Mouse (Mus musculus) neural tube, embryonic 14.5 days (tissue): Measurements from ENCODE around the gene Insyn1. TPM values are rescaled to one million over a fixed set of nuclear protein-coding genes. Genes with fewer than 3 reads are reported as not detected.
A peak's percentile ranks its signal among the peaks of the same experiment; 100 is the strongest.

Experiments used
- ATAC-seq: fragments of 200-750 bp; cut with Nextera tagmentation; 2 replicates; pipeline ENCODE4 v1.8.0; 2017; ENCODE audit warnings: low read depth, mild to moderate bottlenecking, moderate TSS enrichment, moderate library complexity
- H3K27ac ChIP-seq: fragments of 300-500 bp; sonication (generic); 2 replicates; pipeline ENCODE4 v1.5.1; 2014; ENCODE audit warnings: low read depth, mild to moderate bottlenecking, control low read depth, low read length, moderate library complexity, mixed read lengths
- H3K27me3 ChIP-seq: fragments of 300-500 bp; sonication (generic); 2 replicates; pipeline ENCODE4 v1.6.1; 2014; ENCODE audit warnings: low read length; ENCODE audit not compliant: control insufficient read depth, insufficient read depth
- H3K36me3 ChIP-seq: fragments of 300-500 bp; sonication (generic); 2 replicates; pipeline ENCODE4 v1.6.1; 2014; ENCODE audit warnings: low read length, mixed read lengths; ENCODE audit not compliant: control insufficient read depth, insufficient read depth
- H3K4me1 ChIP-seq: fragments of 300-500 bp; sonication (generic); 2 replicates; pipeline ENCODE4 v1.6.1; 2014; ENCODE audit warnings: low read length; ENCODE audit not compliant: control insufficient read depth, insufficient read depth
- H3K4me2 ChIP-seq: fragments of 300-500 bp; sonication (generic); 2 replicates; pipeline ENCODE4 v1.6.1; 2014; ENCODE audit warnings: mild to moderate bottlenecking, low read depth, low read length, control low read depth
- H3K4me3 ChIP-seq: fragments of 300-500 bp; sonication (generic); 2 replicates; pipeline ENCODE4 v1.5.1; 2014; ENCODE audit warnings: low read depth, low read length, control low read depth, mixed read lengths
- H3K9ac ChIP-seq: fragments of 300-500 bp; sonication (generic); replicated peaks from 2 replicates; pipeline ENCODE4 v1.6.1; 2014; ENCODE audit warnings: low read depth, mild to moderate bottlenecking, control low read depth, low read length, mixed read lengths
- H3K9me3 ChIP-seq: fragments of 300-500 bp; sonication (generic); 2 replicates; pipeline ENCODE4 v1.6.1; 2016; ENCODE audit warnings: low read length; ENCODE audit not compliant: control insufficient read depth
- WGBS: fragments of 180-500 bp; shearing (Covaris S2); extraction: QIAGEN DNeasy Blood & Tissue Kit; methylation state at CpG from one replicate; pipeline ENCODE4 v1.1.7; 2014; 5-methylcytosine and 5-hydroxymethylcytosine counted together
- polyA plus RNA-seq: library from polyadenylated mRNA; unstranded; fragments of >200 nt; fragmentation: Nextera tagmentation; extraction: Ambion mirVana; gene quantifications from 2 replicates; pipeline ENCODE4 v1.2.1, GENCODE M21; 2014

Insyn1 gene
- polyA plus RNA-seq, 1 experiment from 2014 or later = 12.8 TPM

DNA sequence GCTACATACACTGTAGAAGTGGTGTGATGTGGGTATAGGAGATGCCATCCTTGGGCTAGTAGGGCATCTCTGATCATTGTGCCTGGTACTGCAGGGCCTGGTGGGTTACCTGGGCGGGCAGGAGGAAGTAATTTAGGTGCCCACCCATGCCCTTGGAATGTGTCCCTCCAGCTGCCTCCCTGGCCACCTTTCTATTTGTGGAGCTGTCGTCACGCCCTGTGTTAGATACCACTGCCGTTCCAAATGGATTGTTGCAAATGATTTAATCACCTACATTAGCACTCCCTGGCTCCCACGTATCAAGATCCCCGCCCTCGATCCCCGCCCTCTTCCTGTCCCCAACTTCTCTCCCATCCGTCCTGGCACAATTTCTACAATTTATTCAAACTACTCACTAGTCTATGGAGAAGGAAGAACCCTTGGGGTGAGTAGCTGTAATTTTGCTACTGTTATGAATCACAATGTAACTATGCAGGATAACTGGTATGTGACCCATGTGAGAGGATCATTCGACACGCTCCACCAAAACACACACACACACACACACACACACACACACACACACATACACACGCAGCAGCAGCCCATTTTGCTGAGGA lies 40.3 kb upstream of the Insyn1 start:
- Histone ChIP-seq H3K27ac (no peak overlapping the region), H3K4me1 (0 out of 2 replicates have a peak, but pooled peaks cover 5% of the 10 kb centered on the region), H3K4me3 (no peak overlapping the region), H3K4me2 (no peak overlapping the region), H3K36me3 (no peaks in the 10 kb centered on the region), H3K27me3 (no peaks in the 10 kb centered on the region), H3K9ac (no peak overlapping the region), H3K9me3 (no peaks in the 10 kb centered on the region)
- no peak for ATAC-seq
- WGBS = 74% methylated on average over 12 of the region's 12 CpGs

- no peak overlapping the region for H3K9ac ChIP-seq
- H3K4me1 ChIP-seq = 0 out of 2 replicates have a peak, but pooled peaks cover 5% of the 10 kb centered on the region
- no peaks in the 10 kb centered on the region for H3K9me3 ChIP-seq
- H3K36me3 ChIP-seq = no peaks in the 10 kb centered on the region
- no peak for ATAC-seq
- H3K27ac ChIP-seq = no peak overlapping the region
- no peaks in the 10 kb centered on the region for H3K27me3 ChIP-seq
- 28% methylated on average over 3 of the region's 3 CpGs for WGBS
- no peak overlapping the region for H3K4me3 ChIP-seq
- no peak overlapping the region for H3K4me2 ChIP-seq
Measured at GRCm38 (mm10) chr9:58449526-58449925, 38.9 kb upstream of the Insyn1 start.

- no peak overlapping the region for H3K9ac ChIP-seq
- no peaks in the 10 kb centered on the region for H3K36me3 ChIP-seq
- H3K4me1 ChIP-seq = peaks cover 15% of the 10 kb centered on the region
- 93% methylated on average over 5 of the region's 5 CpGs for WGBS
- ATAC-seq = no peak
- no peaks in the 10 kb centered on the region for H3K9me3 ChIP-seq
- no peaks in the 10 kb centered on the region for H3K27me3 ChIP-seq
- H3K27ac ChIP-seq = no peak overlapping the region
- H3K4me2 ChIP-seq = no peak overlapping the region
- H3K4me3 ChIP-seq = no peak overlapping the region
Measured at GRCm38 (mm10) chr9:58453791-58454378, 34.5 kb upstream of the Insyn1 start.

DNA sequence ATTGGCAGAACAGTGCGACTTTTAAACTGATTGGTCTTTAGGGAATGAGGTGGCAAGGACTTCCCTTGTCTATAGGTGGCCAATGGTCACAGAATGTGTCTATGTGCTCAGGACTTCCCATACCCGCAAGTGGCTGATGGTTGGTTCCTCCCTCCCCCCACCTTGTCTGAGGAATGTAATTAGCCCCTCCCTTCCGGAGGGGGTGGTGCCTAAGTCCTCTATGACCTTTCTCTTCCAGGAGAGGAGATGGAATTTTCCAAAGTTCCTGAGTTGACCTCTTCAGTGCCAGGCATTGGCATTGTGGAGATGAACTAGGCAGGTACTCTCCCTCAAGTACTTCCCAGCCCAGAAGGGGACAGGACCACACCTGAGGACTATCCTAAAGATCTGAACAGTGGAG lies 33.5 kb upstream of the Insyn1 start:
- Histone ChIP-seq H3K9me3 (no peaks in the 10 kb centered on the region), H3K4me3 (no peak overlapping the region), H3K9ac (no peak overlapping the region), H3K36me3 (no peaks in the 10 kb centered on the region), H3K27ac (no peak overlapping the region; the same call in 1 of the 2 replicates), H3K4me1 (peaks cover 10% of the 10 kb centered on the region), H3K4me2 (no peak overlapping the region), H3K27me3 (no peaks in the 10 kb centered on the region)
- WGBS = 40% methylated on average over 3 of the region's 3 CpGs
- ATAC-seq = no peak

GRCm38 (mm10) chr9:58455798-58456197 lies 32.6 kb upstream of the Insyn1 start:
- Histone ChIP-seq H3K9me3 (no peaks in the 10 kb centered on the region), H3K9ac (no peak overlapping the region), H3K27ac (0 out of 2 replicates have a peak overlapping the region, but pooled peaks have one; percentile 6), H3K27me3 (no peaks in the 10 kb centered on the region), H3K36me3 (no peaks in the 10 kb centered on the region), H3K4me1 (peaks cover 10% of the 10 kb centered on the region), H3K4me2 (0 out of 2 replicates have a peak overlapping the region, but pooled peaks have one; percentile 12), H3K4me3 (no peak overlapping the region)
- 3% methylated on average over 13 of the region's 13 CpGs for WGBS
- peak; percentile 63 for ATAC-seq

- Histone ChIP-seq H3K27ac (peak overlapping the region; percentile 39; the same call in 1 of the 2 replicates), H3K9ac (no peak overlapping the region), H3K4me3 (no peak overlapping the region), H3K36me3 (no peaks in the 10 kb centered on the region), H3K4me2 (no peak overlapping the region), H3K27me3 (no peaks in the 10 kb centered on the region), H3K9me3 (no peaks in the 10 kb centered on the region), H3K4me1 (peaks cover 10% of the 10 kb centered on the region)
- 46% methylated on average over 7 of the region's 7 CpGs for WGBS
- ATAC-seq = peak; percentile 80
Measured at GRCm38 (mm10) chr9:58457481-58457955, 30.9 kb upstream of the Insyn1 start.

GRCm38 (mm10) chr9:58458341-58458740 lies 30.1 kb upstream of the Insyn1 start:
- ATAC-seq = no peak
- 83% methylated on average over 3 of the region's 3 CpGs for WGBS

GRCm38 (mm10) chr9:58458856-58459553 lies 29.4 kb upstream of the Insyn1 start:
- H3K4me3 ChIP-seq = no peak overlapping the region
- no peaks in the 10 kb centered on the region for H3K9me3 ChIP-seq
- H3K9ac ChIP-seq = no peak overlapping the region
- no peaks in the 10 kb centered on the region for H3K27me3 ChIP-seq
- no peaks in the 10 kb centered on the region for H3K36me3 ChIP-seq
- 88% methylated on average over 6 of the region's 6 CpGs for WGBS
- H3K4me1 ChIP-seq = peaks cover 10% of the 10 kb centered on the region
- no peak overlapping the region for H3K27ac ChIP-seq
- no peak for ATAC-seq
- no peak overlapping the region for H3K4me2 ChIP-seq

More at GRCm38 (mm10) chr9:58458341-58458740, 30.1 kb upstream of the Insyn1 start:
- Histone ChIP-seq H3K4me1 (peaks cover 10% of the 10 kb centered on the region), H3K9me3 (no peaks in the 10 kb centered on the region), H3K4me3 (no peak overlapping the region), H3K9ac (no peak overlapping the region), H3K27me3 (no peaks in the 10 kb centered on the region), H3K27ac (no peak overlapping the region), H3K4me2 (no peak overlapping the region), H3K36me3 (no peaks in the 10 kb centered on the region)
